Mouse (Mus musculus): ENCODE measurements around the gene Tssk3.

DNA sequence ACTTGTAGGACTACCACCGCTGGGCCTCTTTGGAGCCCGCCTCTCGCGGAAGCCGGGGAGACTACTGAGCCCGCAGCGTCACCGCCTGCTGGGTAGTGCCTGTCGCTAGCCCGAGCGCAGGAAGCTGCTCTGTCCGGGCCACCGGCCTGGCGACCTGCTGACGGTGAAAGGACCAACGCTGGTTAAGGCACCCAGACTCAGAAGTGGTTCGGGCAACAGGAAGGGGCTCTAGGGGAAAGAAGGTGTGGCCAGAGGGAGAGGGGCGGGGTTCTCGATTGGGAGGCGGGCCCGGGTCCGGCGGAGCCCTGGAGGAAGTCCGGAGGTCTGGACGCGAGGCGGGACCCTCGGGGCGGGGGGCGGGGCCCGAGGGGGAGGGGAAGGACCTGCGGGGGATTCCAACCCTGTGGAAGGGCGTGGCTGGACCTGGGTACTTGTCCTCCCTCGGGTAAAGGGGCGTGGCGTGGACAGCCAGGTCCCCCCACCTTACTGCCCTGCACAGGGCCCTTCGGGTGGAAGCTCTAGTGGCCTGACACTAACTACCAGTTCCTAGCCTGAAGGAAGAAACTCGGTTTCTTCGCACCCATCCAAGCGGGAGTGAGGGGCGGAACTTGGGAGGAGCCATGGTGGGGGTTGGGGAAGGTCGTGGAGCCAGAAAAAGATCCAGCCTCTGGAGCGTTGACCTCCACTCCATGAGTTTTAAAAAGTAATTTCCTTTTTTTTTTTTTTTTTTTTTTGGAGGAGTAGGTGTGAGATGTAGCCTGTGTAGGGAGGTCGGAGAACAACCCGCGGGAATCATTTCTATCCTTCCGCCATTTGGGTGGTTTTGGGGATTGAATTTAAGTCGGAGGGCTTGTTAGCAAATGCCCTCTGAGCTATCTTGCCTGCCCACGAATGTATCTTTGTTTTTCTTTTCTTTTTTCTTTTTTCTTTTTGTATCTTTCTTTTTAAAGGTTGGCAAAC, 10.1 kb upstream of the Tssk3 start:
- TF ChIP-seq MYC (IDR thresholded peaks at IDR 0.05; ENCODE audit: low read depth, low read length) (no peak), UBTF (IDR thresholded peaks at IDR 0.05; ENCODE audit: low read depth, low read length) (0 out of 2 replicates have a peak, but pooled peaks have one; percentile 28), CTCF (conservative IDR thresholded peaks at IDR 0.05 in 1 of 2, IDR thresholded peaks at IDR 0.05 in 1 of 2; ENCODE audit: low read depth in 2 of 2, low read length in 2 of 2) (no peak)
